Mouse (Mus musculus) lung, postnatal 0 days (tissue): ENCODE measurements around the gene Ccdc127. TPM values are rescaled to one million over a fixed set of nuclear protein-coding genes. Genes with fewer than 3 reads are reported as not detected.

ENCODE experiments used
- ATAC-seq: fragments of 200-750 bp; cut with Nextera tagmentation; 2 replicates; pipeline ENCODE4 v1.8.0; 2017; ENCODE audit warnings: moderate library complexity
- DNase-seq: peaks from one replicate; pipeline ENCODE4 v3.0.0-alpha.2; 2016; ENCODE audit warnings: low spot score
- H3K27ac ChIP-seq: fragments of 300-500 bp; sonication (generic); 2 replicates; pipeline ENCODE4 v1.5.1; 2014; ENCODE audit warnings: antibody characterized with exemption, mild to moderate bottlenecking, low read length, mixed read lengths
- H3K27me3 ChIP-seq: fragments of 300-500 bp; sonication (generic); replicated peaks from 2 replicates; pipeline ENCODE4 v1.6.1; 2014; ENCODE audit warnings: low read length, mixed read lengths; ENCODE audit not compliant: insufficient read depth
- H3K36me3 ChIP-seq: fragments of 300-500 bp; sonication (generic); 2 replicates; pipeline ENCODE4 v1.6.1; 2014; ENCODE audit warnings: low read length, mixed read lengths; ENCODE audit not compliant: insufficient read depth
- H3K4me1 ChIP-seq: fragments of 300-500 bp; sonication (generic); 2 replicates; pipeline ENCODE4 v1.6.1; 2014; ENCODE audit warnings: antibody characterized with exemption, low read depth, low read length, mixed read lengths; ENCODE audit not compliant: insufficient read depth
- H3K4me2 ChIP-seq: fragments of 300-500 bp; sonication (generic); replicated peaks from 2 replicates; pipeline ENCODE4 v1.6.1; 2014; ENCODE audit warnings: low read depth, mild to moderate bottlenecking, low read length, moderate library complexity, mixed read lengths
- H3K4me3 ChIP-seq: fragments of 300-500 bp; sonication (generic); 2 replicates; pipeline ENCODE4 v1.5.1; 2014; ENCODE audit warnings: low read depth, low read length
- H3K9ac ChIP-seq: fragments of 300-500 bp; sonication (generic); replicated peaks from 2 replicates; pipeline ENCODE4 v1.6.1; 2014; ENCODE audit warnings: low read depth, mild to moderate bottlenecking
- H3K9me3 ChIP-seq: fragments of 300-500 bp; sonication (generic); 2 replicates; pipeline ENCODE4 v1.6.1; 2016; ENCODE audit warnings: low read length, mixed read lengths
- CTCF ChIP-seq: IDR thresholded peaks from 2 replicates; pipeline ENCODE4 v1.5.1; 2016; ENCODE audit warnings: antibody characterized with exemption, mild to moderate bottlenecking
- EP300 ChIP-seq: IDR thresholded peaks from 2 replicates; pipeline ENCODE4 v1.6.1; 2016; ENCODE audit warnings: antibody characterized with exemption, mild to moderate bottlenecking, control low read depth
- WGBS: fragments of 180-500 bp; shearing (Covaris S2); extraction: QIAGEN DNeasy Blood & Tissue Kit; methylation state at CpG from one replicate; pipeline ENCODE4 v1.1.7; 2014; 5-methylcytosine and 5-hydroxymethylcytosine counted together
- polyA plus RNA-seq: library from polyadenylated mRNA; unstranded; fragments of >200 nt; fragmentation: Nextera tagmentation; extraction: Ambion mirVana; gene quantifications from 2 replicates; pipeline ENCODE4 v1.2.1, GENCODE M21; 2015

Ccdc127 gene
- polyA plus RNA-seq, 1 experiment from 2014 or later: 26.0 TPM

- WGBS: 90% methylated on average over 1 of the region's 1 CpGs
- H3K4me1 ChIP-seq: no peaks in the 10 kb centered on the region
- no peaks in the 10 kb centered on the region for H3K27me3 ChIP-seq
Observed at GRCm38 (mm10) chr13:74305780-74306179, 44.3 kb upstream of the Ccdc127 start.

GRCm38 (mm10) chr13:74314616-74315015 is 35.5 kb upstream of the Ccdc127 start:
- no peak overlapping the region for H3K9ac ChIP-seq
- 95% methylated on average over 3 of the region's 3 CpGs for WGBS
- no peak overlapping the region for H3K4me3 ChIP-seq
- DNase-seq: no peak
- H3K36me3 ChIP-seq: peaks cover 9% of the 10 kb centered on the region; the same call in 1 of the 2 replicates
- H3K27ac ChIP-seq: no peak overlapping the region
- TF ChIP-seq EP300 (no peak), CTCF (no peak)
- no peak for ATAC-seq
- H3K4me2 ChIP-seq: no peak overlapping the region
- no peaks in the 10 kb centered on the region for H3K27me3 ChIP-seq
- peaks cover 4% of the 10 kb centered on the region; the same call in 1 of the 2 replicates for H3K4me1 ChIP-seq
- no peaks in the 10 kb centered on the region for H3K9me3 ChIP-seq

More at GRCm38 (mm10) chr13:74305780-74306179, 44.3 kb upstream of the Ccdc127 start:
- no peaks in the 10 kb centered on the region for H3K9me3 ChIP-seq
- H3K9ac ChIP-seq: no peak overlapping the region
- ATAC-seq: no peak
- DNase-seq: no peak
- H3K36me3 ChIP-seq: peaks cover 45% of the 10 kb centered on the region
- no peak overlapping the region for H3K4me2 ChIP-seq
- H3K27ac ChIP-seq: no peak overlapping the region
- TF ChIP-seq EP300: no peak
- TF ChIP-seq CTCF: no peak
- H3K4me3 ChIP-seq: no peak overlapping the region

GRCm38 (mm10) chr13:74316386-74316785 is 33.7 kb upstream of the Ccdc127 start:
- Histone ChIP-seq H3K4me3 (peak overlapping the region; percentile 81), H3K27ac (peak overlapping the region; percentile 91), H3K9me3 (no peaks in the 10 kb centered on the region), H3K4me2 (peak overlapping the region; percentile 76), H3K36me3 (peaks cover 8% of the 10 kb centered on the region; the same call in 1 of the 2 replicates), H3K4me1 (peaks cover 4% of the 10 kb centered on the region; the same call in 1 of the 2 replicates), H3K9ac (peak overlapping the region; percentile 87), H3K27me3 (no peaks in the 10 kb centered on the region)
- DNase-seq (peak; percentile 67), ATAC-seq (no peak)
- 19% methylated on average over 4 of the region's 4 CpGs for WGBS
- TF ChIP-seq CTCF (no peak), EP300 (0 out of 2 replicates have a peak, but pooled peaks have one; percentile 16)

GRCm38 (mm10) chr13:74316789-74317169 is 33.3 kb upstream of the Ccdc127 start:
- WGBS: 4% methylated on average over 15 of the region's 15 CpGs

GRCm38 (mm10) chr13:74317170-74317849 is 32.8 kb upstream of the Ccdc127 start, which contains the start of gene Pdcd6:
Gene Pdcd6 (minus strand): TSS chr13:74317580.
- no peaks in the 10 kb centered on the region for H3K27me3 ChIP-seq
- peak within 1 kb of the TSS; percentile 81 for H3K4me3 ChIP-seq
- H3K4me2 ChIP-seq: peak within 1 kb of the TSS; percentile 76
- H3K4me1 ChIP-seq: peaks cover 4% of the 10 kb centered on the region; the same call in 1 of the 2 replicates
- H3K9ac ChIP-seq: peak within 1 kb of the TSS; percentile 87
- DNase-seq (peak; percentile 99), ATAC-seq (peak; percentile 99)
- peaks cover 17% of the 10 kb centered on the region; the same call in 1 of the 2 replicates for H3K36me3 ChIP-seq
- H3K9me3 ChIP-seq: no peaks in the 10 kb centered on the region
- peak within 1 kb of the TSS; percentile 91 for H3K27ac ChIP-seq
- TF ChIP-seq EP300 (0 out of 2 replicates have a peak, but pooled peaks have one; percentile 12), CTCF (no peak)
- under 1% methylated on average over 36 of the region's 36 CpGs for WGBS

More at GRCm38 (mm10) chr13:74316789-74317169, 33.3 kb upstream of the Ccdc127 start:
- Histone ChIP-seq H3K27me3 (no peaks in the 10 kb centered on the region), H3K4me3 (peak overlapping the region; percentile 81), H3K9ac (peak overlapping the region; percentile 87), H3K27ac (peak overlapping the region; percentile 91), H3K4me1 (peaks cover 4% of the 10 kb centered on the region; the same call in 1 of the 2 replicates), H3K9me3 (no peaks in the 10 kb centered on the region), H3K36me3 (peaks cover 12% of the 10 kb centered on the region; the same call in 1 of the 2 replicates), H3K4me2 (peak overlapping the region; percentile 76)
- TF ChIP-seq CTCF (no peak), EP300 (no peak)
- ATAC-seq (no peak; the same call in 1 of the 2 replicates), DNase-seq (no peak)

GRCm38 (mm10) chr13:74329321-74329720 is 20.8 kb upstream of the Ccdc127 start:
- Histone ChIP-seq H3K4me2 (no peak overlapping the region), H3K27me3 (no peaks in the 10 kb centered on the region), H3K27ac (no peak overlapping the region), H3K9ac (no peak overlapping the region), H3K9me3 (no peaks in the 10 kb centered on the region), H3K4me1 (no peaks in the 10 kb centered on the region), H3K4me3 (no peak overlapping the region), H3K36me3 (peaks cover 38% of the 10 kb centered on the region; the same call in 1 of the 2 replicates)
- TF ChIP-seq CTCF (no peak), EP300 (no peak)
- ATAC-seq (no peak), DNase-seq (no peak)
